In genomic region chr2:172935776-172936562, GRCm38 (mm10) we compare ENCODE assay signal across 12 mouse cellular contexts. TPM values are rescaled to one million over a fixed set of nuclear protein-coding genes. Genes with fewer than 3 reads are reported as not detected.
DNase-seq lines count a peak whose midpoint lies in the region; ATAC-seq and TF ChIP-seq lines count a peak whose summit lies in the region.
"Had no signal": no experiment of that assay in that cellular context is flagged by ENCODE, and none has a peak within 500 bp of the region (broad histone marks: within the 10 kb centered on the region; RNA-seq: fewer than 3 reads in every experiment).

No protein-coding gene starts in this region.

- no peaks in the 10 kb centered on the region for H3K36me3 ChIP-seq in lung, embryonic 14.5 days (ENCODE audit: insufficient read depth)
- no peaks in the 10 kb centered on the region for H3K36me3 ChIP-seq in hindbrain, embryonic 12.5 days
- H3K36me3 ChIP-seq: liver, embryonic 15.5 days had no signal

- H3K4me3 ChIP-seq in lung, embryonic 14.5 days (ENCODE audit: low read depth, low read length) = no peak overlapping the region
- no peak overlapping the region for H3K4me3 ChIP-seq in hindbrain, embryonic 12.5 days
- H3K4me3 ChIP-seq: liver, embryonic 15.5 days; myocyte had no signal

- no peaks in the 10 kb centered on the region for H3K9me3 ChIP-seq in lung, embryonic 14.5 days (ENCODE audit: low read depth, low read length)
- no peaks in the 10 kb centered on the region for H3K9me3 ChIP-seq in hindbrain, embryonic 12.5 days (replicated peaks)
- H3K9me3 ChIP-seq: liver, embryonic 15.5 days had no signal

- TF ChIP-seq CTCF in lung, embryonic 14.5 days (IDR thresholded peaks at IDR 0.05; ENCODE audit: low read depth) = no peak

- ATAC-seq in lung, embryonic 14.5 days (ENCODE audit: insufficient read depth) = no peak
- no peak for ATAC-seq in hindbrain, embryonic 12.5 days (ENCODE audit: low FRiP score)
- ATAC-seq in granulocyte monocyte progenitor cell, adult 5-6 weeks (replicated peaks; ENCODE audit: poor library complexity, severe bottlenecking) = no peak

- 42% methylated on average over 12 of the region's 12 CpGs for WGBS in lung, embryonic 14.5 days
- WGBS in hindbrain, embryonic 12.5 days = 9% methylated on average over 12 of the region's 12 CpGs

- peaks cover 26% of the 10 kb centered on the region for H3K4me1 ChIP-seq in lung, embryonic 14.5 days (ENCODE audit: insufficient read depth)
- peaks cover 82% of the 10 kb centered on the region for H3K4me1 ChIP-seq in hindbrain, embryonic 12.5 days

- peak overlapping the region; percentile 56 for H3K4me2 ChIP-seq in lung, embryonic 14.5 days
- peak overlapping the region; percentile 50 for H3K4me2 ChIP-seq in hindbrain, embryonic 12.5 days (replicated peaks)

- peaks cover 34% of the 10 kb centered on the region for H3K27me3 ChIP-seq in lung, embryonic 14.5 days (ENCODE audit: insufficient read depth, low read length)
- peaks cover 85% of the 10 kb centered on the region for H3K27me3 ChIP-seq in hindbrain, embryonic 12.5 days

- no peak overlapping the region for H3K9ac ChIP-seq in lung, embryonic 14.5 days
- H3K9ac ChIP-seq in hindbrain, embryonic 12.5 days = no peak overlapping the region
- H3K9ac ChIP-seq: liver, embryonic 15.5 days had no signal

- 0 out of 2 replicates have a peak overlapping the region, but pooled peaks have one; percentile 16 for H3K27ac ChIP-seq in lung, embryonic 14.5 days (ENCODE audit: low read depth)
- H3K27ac ChIP-seq in hindbrain, embryonic 12.5 days = peak overlapping the region; percentile 55; the same call in 1 of the 2 replicates
- H3K27ac ChIP-seq: liver, embryonic 15.5 days had no signal

- DNase-seq in lung, embryonic 14.5 days = no peak
- DNase-seq in lung, postnatal 10 days = no peak
- DNase-seq in mesoderm, embryonic 11.5 days (ENCODE audit: low read depth, low spot score) = peak; percentile 58
- DNase-seq in frontal cortex, postnatal 14 days (ENCODE audit: low spot score in 2 of 2) = no peak
- no peak for DNase-seq in gastrocnemius, adult 8-10 months (ENCODE audit: low spot score in 2 of 2)

RNA-seq across cellular contexts. Expression of gene Bmp7, which starts 4.2 kb away (rescaled TPM):
- 9.6 and 10.7 TPM in 2 replicates for polyA plus RNA-seq in lung, embryonic 14.5 days (2014; fragmentation: Nextera tagmentation; extraction: Ambion mirVana)
- polyA plus RNA-seq in hindbrain, embryonic 12.5 days (2016; fragmentation: Nextera tagmentation; extraction: Ambion mirVana) = 18.3 and 19.0 TPM in 2 replicates
- not detected in 2 replicates for total RNA-seq in granulocyte monocyte progenitor cell, adult 5-6 weeks (2014; fragmentation: Nextera tagmentation)
- not detected in 2 replicates for total RNA-seq in granulocyte monocyte progenitor cell, adult 5-6 weeks (2017)
- total RNA-seq in gastrocnemius, adult 8-10 months (2022) = 1 to 10 TPM in 1 of 4 experiments, under 1 TPM in 3; 0.10 to 1.4 (median 0.25) TPM
- total RNA-seq: common myeloid progenitor, adult 5-6 weeks; MEL had no signal
- polyA plus RNA-seq: myocyte had no signal

RNA-seq across cellular contexts. Expression of gene Spo11, which starts 41.5 kb away (rescaled TPM):
- 0.13 and 0.15 TPM in 2 replicates for polyA plus RNA-seq in lung, embryonic 14.5 days (2014; fragmentation: Nextera tagmentation; extraction: Ambion mirVana)
- polyA plus RNA-seq in hindbrain, embryonic 12.5 days (2016; fragmentation: Nextera tagmentation; extraction: Ambion mirVana) = 0.50 and 0.93 TPM in 2 replicates
- not detected in 2 replicates for total RNA-seq in granulocyte monocyte progenitor cell, adult 5-6 weeks (2014; fragmentation: Nextera tagmentation)
- not detected in 2 replicates for total RNA-seq in granulocyte monocyte progenitor cell, adult 5-6 weeks (2017)
- not detected for total RNA-seq in gastrocnemius, adult 8-10 months (2022)
- total RNA-seq: adrenal gland, postnatal 36 days; MEL had no signal
- polyA plus RNA-seq: liver, embryonic 15.5 days; myocyte had no signal
